Mouse (Mus musculus) spleen, adult 2 months (tissue): ENCODE measurements around the gene Zp3.

ENCODE experiments used
- CTCF ChIP-seq: fragments of 200-500 bp; IDR thresholded peaks from 2 replicates; pipeline ENCODE4 v1.5.1; 2011; ENCODE audit warnings: mild to moderate bottlenecking, inconsistent platforms; ENCODE audit not compliant: insufficient read depth, insufficient read length, insufficient replicate concordance; ENCODE audit errors: extremely low read depth
- POLR2A ChIP-seq: fragments of 200-500 bp; IDR thresholded peaks from 2 replicates; pipeline ENCODE4 v1.6.1; 2011; ENCODE audit warnings: low read depth, low read length, inconsistent platforms

GRCm38 (mm10) chr5:135934481-135935175 lies 45.3 kb upstream of the Zp3 start, which contains the start of gene Ywhag:
- TF ChIP-seq CTCF = peak; percentile 55; the same call in 1 of the 2 replicates
- TF ChIP-seq POLR2A = peak; percentile 92
